Mouse (Mus musculus) E14TG2a.4 (cell line): ENCODE measurements around the gene Txndc15.

Source experiments
- CTCF ChIP-seq: conservative IDR thresholded peaks from 2 replicates; pipeline ENCODE4 v1.5.1; 2014; ENCODE audit warnings: low read length
- NANOG ChIP-seq: IDR thresholded peaks from 2 replicates; pipeline ENCODE4 v1.6.1; 2014; ENCODE audit warnings: borderline replicate concordance, low read length, mixed read lengths
- POU5F1 ChIP-seq: IDR thresholded peaks from 2 replicates; pipeline ENCODE4 v1.6.1; 2014; ENCODE audit warnings: low read length, borderline replicate concordance

- no peak for TF ChIP-seq CTCF
- no peak for TF ChIP-seq POU5F1
- TF ChIP-seq NANOG: no peak
Observed at GRCm38 (mm10) chr13:55733628-55734502, 19.4 kb downstream of the Txndc15 start.
